Mouse (Mus musculus) activated CD4-positive, CD25-positive, alpha-beta regulatory T cell (primary cell): ENCODE measurements around the gene Pla2g10. TPM values are rescaled to one million over a fixed set of nuclear protein-coding genes. Genes with fewer than 3 reads are reported as not detected.

Source experiments
- polyA plus RNA-seq, 2 experiments: library from polyadenylated mRNA; unstranded; fragments of 100-300 nt; shearing (Covaris generic); gene quantifications; one replicate each; pipeline ENCODE4 v1.2.1; 2017

The Pla2g10 gene
- polyA plus RNA-seq = not detected

DNA sequence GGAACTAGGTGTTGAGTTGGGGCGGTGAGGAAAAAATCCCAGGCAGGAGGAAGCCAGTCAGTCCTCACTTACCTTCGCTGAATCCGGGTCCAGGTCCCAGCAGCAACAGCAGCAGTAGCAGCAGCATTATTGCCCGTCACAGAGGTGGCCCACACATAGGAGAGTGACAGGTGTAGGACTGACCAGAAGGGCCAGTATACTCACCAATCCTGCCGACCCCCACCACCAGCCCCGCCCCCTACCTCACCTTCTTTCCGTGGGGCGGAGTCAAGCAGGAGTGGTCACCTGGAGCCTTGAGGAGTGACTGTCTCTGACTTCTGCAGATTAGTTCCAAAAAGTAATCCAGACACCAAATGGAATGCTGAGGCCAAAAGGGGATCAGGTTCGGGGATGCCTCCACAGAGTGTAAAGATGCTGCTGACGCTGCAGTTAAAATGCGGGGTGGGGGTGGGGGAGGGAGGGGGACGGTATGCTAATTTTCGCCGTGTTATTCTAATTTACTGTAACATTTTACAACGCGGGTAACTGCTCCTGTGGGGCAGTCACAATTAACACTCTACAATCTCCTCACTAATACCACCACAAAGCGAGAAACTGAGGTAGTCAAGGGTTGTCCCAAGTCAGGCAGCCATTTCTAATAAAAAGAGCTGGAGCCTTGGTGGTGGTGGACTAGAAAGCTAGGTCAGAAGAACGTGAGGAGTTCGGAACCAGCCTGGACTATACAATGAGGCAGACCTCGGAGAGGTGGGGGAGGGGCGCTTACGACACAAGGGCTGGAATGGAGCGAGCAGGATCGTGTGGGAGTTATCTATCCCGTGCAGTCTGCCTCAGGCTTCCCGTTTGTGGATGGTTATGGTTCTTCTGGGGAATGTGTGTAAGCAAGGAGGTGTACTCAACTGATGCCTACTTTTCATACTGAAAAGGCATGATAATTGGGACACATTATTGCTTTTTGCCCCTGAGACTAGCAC, at the start of gene Pla2g10:
Pla2g10 (minus strand) TSS at position 699 of the 971 bp plus-strand sequence.

DNA sequence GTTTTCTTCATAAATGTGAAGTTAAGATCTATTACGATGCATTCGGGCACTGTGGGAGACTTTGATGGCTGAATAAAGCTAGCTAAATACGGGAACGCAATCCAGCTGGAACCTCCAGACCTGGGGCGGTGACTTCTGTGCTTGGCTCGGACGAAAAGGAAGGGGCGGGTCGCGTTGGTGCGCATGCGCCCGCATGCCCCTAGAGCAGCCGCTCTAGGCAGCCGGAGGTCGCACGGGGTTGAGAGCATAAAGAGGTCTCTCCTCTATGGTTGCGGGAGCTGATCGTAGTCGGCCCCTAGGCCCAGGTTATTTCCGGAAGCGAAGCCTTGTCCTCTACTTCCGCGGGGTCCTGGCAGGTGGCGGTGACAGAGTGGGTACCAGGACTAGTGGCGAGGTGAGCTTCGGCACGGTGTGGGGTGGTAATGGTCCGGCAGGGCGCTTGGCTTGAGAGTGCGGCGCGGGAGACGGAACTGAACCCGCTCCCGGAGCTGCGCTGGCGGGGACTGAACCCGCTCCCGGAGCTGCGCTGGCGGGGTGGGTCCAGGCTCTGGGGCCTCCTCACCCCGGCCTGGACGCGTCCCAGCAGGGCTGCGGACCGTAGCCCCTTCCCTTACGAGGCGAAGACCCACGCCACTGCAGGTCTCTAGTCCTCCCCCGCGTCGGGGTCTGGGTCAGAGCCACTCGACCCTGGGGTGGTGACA, 58.9 kb downstream of the Pla2g10 start, which contains the start of the genes Bfar and 3110001I22Rik:
Bfar (plus strand) TSS at position 174 of the 701 bp plus-strand sequence.
3110001I22Rik (plus strand) TSS at position 245 of the 701 bp plus-strand sequence.

DNA sequence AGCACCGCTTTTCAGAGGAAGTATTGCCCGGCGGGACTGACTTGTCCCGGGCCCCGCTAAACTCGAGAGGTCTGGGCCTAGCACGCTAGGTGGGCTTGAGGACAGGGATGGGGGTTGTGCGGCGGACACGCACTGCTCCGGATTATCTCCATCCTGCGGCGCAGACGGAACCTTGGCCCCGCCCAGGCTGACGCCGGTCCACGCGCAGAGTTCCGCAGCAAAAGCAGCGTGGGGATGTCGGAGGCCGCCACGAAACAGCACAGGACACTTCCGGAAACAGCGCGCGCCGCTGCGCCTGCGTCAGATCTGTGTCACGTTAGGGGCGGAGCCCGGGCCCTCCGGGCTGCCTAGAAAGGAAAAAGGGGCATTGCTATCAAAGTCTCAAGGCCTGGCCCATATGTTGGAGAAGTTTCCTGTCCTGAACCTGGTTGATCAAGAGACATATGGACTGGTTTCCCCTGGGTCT, 62.9 kb downstream of the Pla2g10 start, which contains the start of gene Parn:
Parn (minus strand) TSS at position 293 of the 466 bp plus-strand sequence.

Other genes with a start within 250 kb of the Pla2g10 start
- gene Parn, start 62.8 kb downstream of the Pla2g10 start, polyA plus RNA-seq = 10 to 100 TPM; 32.7 to 54.3 TPM
- 10 to 100 TPM; 49.9 to 57.1 TPM for gene Bfar, start 59.1 kb downstream of the Pla2g10 start, polyA plus RNA-seq
- 1 to 10 TPM; 8.1 to 9.0 TPM for gene 3110001I22Rik, start 59.1 kb downstream of the Pla2g10 start, polyA plus RNA-seq
- 10 to 100 TPM; 30.3 to 35.3 TPM for gene Rrn3, start 49.7 kb upstream of the Pla2g10 start, polyA plus RNA-seq
- gene Ntan1, start 87.9 kb upstream of the Pla2g10 start, polyA plus RNA-seq = 100 to 1,000 TPM; 189 to 220 TPM
- 10 to 100 TPM; 49.1 to 54.7 TPM for gene Pdxdc1, start 172.1 kb upstream of the Pla2g10 start, polyA plus RNA-seq
- gene Mpv17l, start 172.2 kb upstream of the Pla2g10 start, polyA plus RNA-seq = under 1 TPM; 0.64 to 0.87 TPM